Mouse (Mus musculus): ENCODE measurements around the gene Stk17b.

Gene Stk17b

GRCm38 (mm10) chr1:53784721-53785418, at the start of gene Stk17b:
Gene Stk17b (minus strand): TSS chr1:53785224.
- DNase-seq (ENCODE audit: low read depth), result peak; percentile 72

- no peak for DNase-seq (ENCODE audit: low read depth)
These were observed 45.3 kb upstream of the Stk17b start for GRCm38 (mm10) chr1:53830286-53830685.

- no peak for DNase-seq (ENCODE audit: low read depth)
These were observed 44.1 kb upstream of the Stk17b start for GRCm38 (mm10) chr1:53829089-53829488.

- no peak for DNase-seq (ENCODE audit: low read depth)
These were observed 39.7 kb upstream of the Stk17b start for GRCm38 (mm10) chr1:53824446-53825337.

GRCm38 (mm10) chr1:53823687-53824445, 38.8 kb upstream of the Stk17b start:
- DNase-seq (ENCODE audit: low read depth), result no peak

- DNase-seq (ENCODE audit: low read depth), result no peak
These were observed 37.0 kb upstream of the Stk17b start for GRCm38 (mm10) chr1:53821983-53822382.

- DNase-seq (ENCODE audit: low read depth), result no peak
These were observed 35.1 kb upstream of the Stk17b start for GRCm38 (mm10) chr1:53820041-53820632.

GRCm38 (mm10) chr1:53818072-53818862, 33.2 kb upstream of the Stk17b start:
- peak; percentile 40 for DNase-seq (ENCODE audit: low read depth)

- no peak for DNase-seq (ENCODE audit: low read depth)
These were observed 31.3 kb upstream of the Stk17b start for GRCm38 (mm10) chr1:53816353-53816752.

GRCm38 (mm10) chr1:53814077-53814705, 29.2 kb upstream of the Stk17b start:
- DNase-seq (ENCODE audit: low read depth), result peak; percentile 10

- DNase-seq (ENCODE audit: low read depth), result no peak
These were observed 26.9 kb upstream of the Stk17b start for GRCm38 (mm10) chr1:53811919-53812318.

GRCm38 (mm10) chr1:53808229-53808628, 23.2 kb upstream of the Stk17b start:
- DNase-seq (ENCODE audit: low read depth), result no peak

GRCm38 (mm10) chr1:53797811-53798210, 12.8 kb upstream of the Stk17b start:
- no peak for DNase-seq (ENCODE audit: low read depth)

- no peak for DNase-seq (ENCODE audit: low read depth)
These were observed 12.1 kb upstream of the Stk17b start for GRCm38 (mm10) chr1:53797074-53797473.

GRCm38 (mm10) chr1:53796271-53796670, 11.2 kb upstream of the Stk17b start:
- no peak for DNase-seq (ENCODE audit: low read depth)

GRCm38 (mm10) chr1:53795591-53795990, 10.6 kb upstream of the Stk17b start:
- no peak for DNase-seq (ENCODE audit: low read depth)

- DNase-seq (ENCODE audit: low read depth), result no peak
These were observed 10.1 kb upstream of the Stk17b start for GRCm38 (mm10) chr1:53795081-53795480.

GRCm38 (mm10) chr1:53794279-53794678, 9.3 kb upstream of the Stk17b start:
- no peak for DNase-seq (ENCODE audit: low read depth)

GRCm38 (mm10) chr1:53791343-53791742, 6.3 kb upstream of the Stk17b start:
- no peak for DNase-seq (ENCODE audit: low read depth)

- peak; percentile 27 for DNase-seq (ENCODE audit: low read depth)
These were observed 718 bp downstream of the Stk17b start for GRCm38 (mm10) chr1:53784291-53784720.

GRCm38 (mm10) chr1:53782956-53783355, 2.1 kb downstream of the Stk17b start:
- DNase-seq (ENCODE audit: low read depth), result no peak

Data from fibroblast of lung, adult 2 months (primary cell).